Mouse (Mus musculus): ENCODE data around the gene Fgfrl1.

Fgfrl1 gene

GRCm38 (mm10) chr5:108692271-108692670 lies at the start of gene Fgfrl1:
TSS of gene Fgfrl1 (plus strand) at chr5:108692382.
- DNase-seq (ENCODE audit: low spot score) = peak; percentile 72

GRCm38 (mm10) chr5:108643674-108644073 lies 48.5 kb upstream of the Fgfrl1 start:
- no peak for DNase-seq (ENCODE audit: low spot score)

GRCm38 (mm10) chr5:108645651-108646342 lies 46.4 kb upstream of the Fgfrl1 start:
- no peak for DNase-seq (ENCODE audit: low spot score)

GRCm38 (mm10) chr5:108646343-108646660 lies 45.9 kb upstream of the Fgfrl1 start:
- DNase-seq (ENCODE audit: low spot score) = no peak

- no peak for DNase-seq (ENCODE audit: low spot score)
Measured at GRCm38 (mm10) chr5:108647311-108647710, 44.9 kb upstream of the Fgfrl1 start.

- no peak for DNase-seq (ENCODE audit: low spot score)
Measured at GRCm38 (mm10) chr5:108647820-108648465, 44.2 kb upstream of the Fgfrl1 start.

GRCm38 (mm10) chr5:108648937-108649576 lies 43.1 kb upstream of the Fgfrl1 start:
- no peak for DNase-seq (ENCODE audit: low spot score)

- no peak for DNase-seq (ENCODE audit: low spot score)
Measured at GRCm38 (mm10) chr5:108650341-108650740, 41.8 kb upstream of the Fgfrl1 start.

GRCm38 (mm10) chr5:108651136-108651720 lies 41.0 kb upstream of the Fgfrl1 start:
- DNase-seq (ENCODE audit: low spot score) = no peak

- peak; percentile 73 for DNase-seq (ENCODE audit: low spot score)
Measured at GRCm38 (mm10) chr5:108651823-108652222, 40.4 kb upstream of the Fgfrl1 start.

- no peak for DNase-seq (ENCODE audit: low spot score)
Measured at GRCm38 (mm10) chr5:108653341-108653740, 38.8 kb upstream of the Fgfrl1 start.

GRCm38 (mm10) chr5:108654444-108654990 lies 37.7 kb upstream of the Fgfrl1 start:
- DNase-seq (ENCODE audit: low spot score) = no peak

GRCm38 (mm10) chr5:108655381-108655780 lies 36.8 kb upstream of the Fgfrl1 start:
- DNase-seq (ENCODE audit: low spot score) = no peak

- DNase-seq (ENCODE audit: low spot score) = no peak
Measured at GRCm38 (mm10) chr5:108655891-108656650, 36.1 kb upstream of the Fgfrl1 start.

- DNase-seq (ENCODE audit: low spot score) = no peak
Measured at GRCm38 (mm10) chr5:108657406-108657805, 34.8 kb upstream of the Fgfrl1 start.

GRCm38 (mm10) chr5:108658611-108659010 lies 33.6 kb upstream of the Fgfrl1 start:
- DNase-seq (ENCODE audit: low spot score) = no peak

GRCm38 (mm10) chr5:108659698-108660631 lies 32.2 kb upstream of the Fgfrl1 start, which contains the start of gene Idua:
TSS of gene Idua (plus strand) at chr5:108660331.
- DNase-seq (ENCODE audit: low spot score) = no peak

GRCm38 (mm10) chr5:108660632-108661268 lies 31.4 kb upstream of the Fgfrl1 start:
- peak; percentile 89 for DNase-seq (ENCODE audit: low spot score)

- no peak for DNase-seq (ENCODE audit: low spot score)
Measured at GRCm38 (mm10) chr5:108662772-108663171, 29.4 kb upstream of the Fgfrl1 start.

- no peak for DNase-seq (ENCODE audit: low spot score)
Measured at GRCm38 (mm10) chr5:108665066-108665465, 27.1 kb upstream of the Fgfrl1 start.

All from c-Kit-positive CD71-positive TER-119-positive erythroid progenitor cells, embryonic 14.5 days (primary cell).